In the genomic region with DNA sequence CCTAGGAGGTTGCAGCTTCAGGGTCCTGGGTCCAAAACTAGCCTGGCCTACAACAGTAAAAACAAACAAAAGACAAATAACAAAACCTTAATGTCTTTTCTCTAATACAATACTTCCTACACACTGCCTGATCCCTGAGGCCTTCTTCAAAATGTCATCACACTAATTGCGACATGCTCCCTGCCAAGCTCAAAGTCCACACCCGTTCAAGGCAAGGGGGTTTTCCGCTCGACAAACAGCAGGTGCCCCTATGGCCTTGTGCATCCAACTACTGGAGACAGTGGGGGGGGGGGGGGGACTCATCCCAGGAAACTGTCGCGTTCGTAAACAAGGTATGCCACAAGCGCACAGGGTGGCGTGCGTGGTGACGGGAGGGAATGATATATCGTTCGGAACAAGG, we compare ENCODE assay signal across 8 mouse cellular contexts. TPM values are rescaled to one million over a fixed set of nuclear protein-coding genes. Genes with fewer than 3 reads are reported as not detected.
A peak's percentile ranks its signal among the peaks of the same experiment; 100 is the strongest.
DNase-seq lines count a peak whose midpoint lies in the region; ATAC-seq and TF ChIP-seq lines count a peak whose summit lies in the region.

No protein-coding gene starts in this region.

- H3K27me3 ChIP-seq in embryonic facial prominence, embryonic 13.5 days, result no peaks in the 10 kb centered on the region
- H3K27me3 ChIP-seq in intestine, postnatal 0 days (replicated peaks; ENCODE audit: control insufficient read depth, insufficient read depth, low read length), result no peaks in the 10 kb centered on the region
- no peaks in the 10 kb centered on the region for H3K27me3 ChIP-seq in myocyte (ENCODE audit: control insufficient read depth, insufficient read depth, insufficient read length)

- peak overlapping the region; percentile 84 for H3ac ChIP-seq in myocyte (ENCODE audit: control insufficient read depth, insufficient read length)

- H3K9me3 ChIP-seq in embryonic facial prominence, embryonic 13.5 days, result no peaks in the 10 kb centered on the region
- no peaks in the 10 kb centered on the region for H3K9me3 ChIP-seq in intestine, postnatal 0 days (ENCODE audit: control insufficient read depth)

- TF ChIP-seq POLR2A in myocyte (IDR thresholded peaks at IDR 0.05; ENCODE audit: insufficient read length, low read depth), result no peak

- TF ChIP-seq CTCF in left cerebral cortex, adult 2 months (IDR thresholded peaks at IDR 0.05), result no peak
- TF ChIP-seq CTCF in intestine, postnatal 0 days (IDR thresholded peaks at IDR 0.05; ENCODE audit: low read depth), result no peak

- H3K4me3 ChIP-seq in left cerebral cortex, adult 2 months, result peak overlapping the region; percentile 97
- H3K4me3 ChIP-seq in embryonic facial prominence, embryonic 13.5 days, result peak overlapping the region; percentile 99
- H3K4me3 ChIP-seq in intestine, postnatal 0 days (ENCODE audit: low read depth, low read length), result peak overlapping the region; percentile 100
- peak overlapping the region; percentile 98 for H3K4me3 ChIP-seq in myocyte

- H3K79me2 ChIP-seq in myocyte (ENCODE audit: control insufficient read depth, insufficient read depth), result peaks cover 54% of the 10 kb centered on the region

- H3K36me3 ChIP-seq in embryonic facial prominence, embryonic 13.5 days, result no peaks in the 10 kb centered on the region
- no peaks in the 10 kb centered on the region for H3K36me3 ChIP-seq in intestine, postnatal 0 days (ENCODE audit: control insufficient read depth, insufficient read depth)
- H3K36me3 ChIP-seq in myocyte (ENCODE audit: control insufficient read depth, insufficient read depth), result peaks cover 5% of the 10 kb centered on the region

- WGBS in embryonic facial prominence, embryonic 13.5 days, result 2% methylated on average over 13 of the region's 13 CpGs
- WGBS in intestine, postnatal 0 days, result 0% methylated on average over 13 of the region's 13 CpGs

- no peak for ATAC-seq in embryonic facial prominence, embryonic 13.5 days (ENCODE audit: insufficient number of reproducible peaks, insufficient read depth, low FRiP score, low TSS enrichment, low read depth)
- ATAC-seq in intestine, postnatal 0 days, result peak; percentile 48
- no peak for ATAC-seq in erythroid progenitor cell, adult 5-6 weeks (replicated peaks; ENCODE audit: low FRiP score, poor library complexity, severe bottlenecking)

- intact Hi-C loops in left cerebral cortex, adult 2 months (cut with DNase I), result no loop called here

- H3K9ac ChIP-seq in embryonic facial prominence, embryonic 13.5 days, result peak overlapping the region; percentile 98
- H3K9ac ChIP-seq in intestine, postnatal 0 days (ENCODE audit: low read depth, low read length), result peak overlapping the region; percentile 99

- H3K4me1 ChIP-seq in embryonic facial prominence, embryonic 13.5 days, result peaks cover 38% of the 10 kb centered on the region
- H3K4me1 ChIP-seq in intestine, postnatal 0 days (replicated peaks; ENCODE audit: control insufficient read depth, insufficient read depth, low read length), result 0 out of 2 replicates have a peak, but pooled peaks cover 6% of the 10 kb centered on the region

- DNase-seq in left cerebral cortex, adult 2 months (ENCODE audit: extremely low spot score in 1 of 2, low spot score in 2 of 2), result no peak
- DNase-seq in left cerebral cortex, adult 18-20 months (ENCODE audit: low spot score in 2 of 2), result no peak
- DNase-seq in urinary bladder, adult 2 months (ENCODE audit: low spot score), result no peak
- DNase-seq in layer of hippocampus, adult 11-12 months (ENCODE audit: low spot score), result no peak

- H3K27ac ChIP-seq in left cerebral cortex, adult 2 months, result peak overlapping the region; percentile 100
- H3K27ac ChIP-seq in embryonic facial prominence, embryonic 13.5 days, result peak overlapping the region; percentile 92
- H3K27ac ChIP-seq in intestine, postnatal 0 days (ENCODE audit: low read depth, low read length), result peak overlapping the region; percentile 89

- peak overlapping the region; percentile 89 for H3K4me2 ChIP-seq in embryonic facial prominence, embryonic 13.5 days
- H3K4me2 ChIP-seq in intestine, postnatal 0 days (replicated peaks; ENCODE audit: low read depth), result peak overlapping the region; percentile 75
- H3K4me2 ChIP-seq in myocyte (ENCODE audit: low read depth), result peak overlapping the region; percentile 98

TF ChIP-seq in myocyte, 11 proteins besides CTCF, POLR2A, EP300 and RAD21:
- TF ChIP-seq MYOD1 (IDR thresholded peaks at IDR 0.05; ENCODE audit: control insufficient read depth in 1 of 3, insufficient read length in 2 of 3, low read depth in 2 of 3) (no peak), USF1 (IDR thresholded peaks at IDR 0.05; ENCODE audit: low read depth) (no peak), CEBPB (IDR thresholded peaks at IDR 0.05; ENCODE audit: insufficient read depth, poor library complexity, severe bottlenecking) (no peak), MYOG (IDR thresholded peaks at IDR 0.05; ENCODE audit: control insufficient read depth in 1 of 3, insufficient read depth in 1 of 3, insufficient read length in 2 of 3, low read depth in 2 of 3) (no peak), SRF (IDR thresholded peaks at IDR 0.05; ENCODE audit: control insufficient read depth, insufficient read length, low read depth) (no peak), REST (IDR thresholded peaks at IDR 0.05; ENCODE audit: insufficient read depth, insufficient read length) (no peak), E2F4 (IDR thresholded peaks at IDR 0.05; ENCODE audit: insufficient read depth) (no peak), MAX (IDR thresholded peaks at IDR 0.05; ENCODE audit: low read depth) (no peak), TCF3 (IDR thresholded peaks at IDR 0.05; ENCODE audit: insufficient read length, low read depth) (no peak), TCF12 (IDR thresholded peaks at IDR 0.05; ENCODE audit: insufficient read depth, poor library complexity, severe bottlenecking) (no peak), POLR2AphosphoS2 (IDR thresholded peaks at IDR 0.05; ENCODE audit: insufficient read length, low read depth) (no peak)

RNA-seq across cellular contexts. Expression of a gene that starts 0.7 kb away (rescaled TPM):
- 10 to 100 TPM; 46.5 to 51.3 TPM for total RNA-seq in left cerebral cortex, adult 2 months (2021)
- total RNA-seq in left cerebral cortex, adult 18-20 months (2021), result 10 to 100 TPM; 41.4 to 42.3 TPM
- 25.9 and 31.3 TPM in 2 replicates for polyA plus RNA-seq in embryonic facial prominence, embryonic 13.5 days (2015; fragmentation: Nextera tagmentation; extraction: Ambion mirVana)
- 9.1 and 10.1 TPM in 2 replicates for polyA plus RNA-seq in intestine, postnatal 0 days (2015; fragmentation: Nextera tagmentation; extraction: Ambion mirVana)
- 18.8 TPM for polyA plus RNA-seq in myocyte (2012; fragmentation: generic; extraction: Trizol)
- polyA plus RNA-seq in urinary bladder, adult 2 months (2012; rRNA removed), result 21.2 and 26.6 TPM in 2 replicates
- total RNA-seq in erythroid progenitor cell, adult 5-6 weeks (2015; ENCODE audit: low replicate concordance), result 33.5 and 35.7 TPM in 2 replicates
- 16.3 and 25.7 TPM in 2 replicates for total RNA-seq in erythroid progenitor cell, adult 5-6 weeks (2017; ENCODE audit: low replicate concordance)

RNA-seq across cellular contexts. Expression of a gene that starts 16.5 kb away (rescaled TPM):
- 10 to 100 TPM; 48.2 to 59.7 TPM for total RNA-seq in left cerebral cortex, adult 2 months (2021)
- total RNA-seq in left cerebral cortex, adult 18-20 months (2021), result 10 to 100 TPM; 54.8 to 68.7 TPM
- polyA plus RNA-seq in embryonic facial prominence, embryonic 13.5 days (2015; fragmentation: Nextera tagmentation; extraction: Ambion mirVana), result 9.5 and 12.0 TPM in 2 replicates
- polyA plus RNA-seq in intestine, postnatal 0 days (2015; fragmentation: Nextera tagmentation; extraction: Ambion mirVana), result 4.8 and 5.3 TPM in 2 replicates
- polyA plus RNA-seq in myocyte (2012; fragmentation: generic; extraction: Trizol), result 16.0 TPM
- 11.5 and 11.8 TPM in 2 replicates for polyA plus RNA-seq in urinary bladder, adult 2 months (2012; rRNA removed)
- 8.4 and 9.4 TPM in 2 replicates for total RNA-seq in erythroid progenitor cell, adult 5-6 weeks (2015; ENCODE audit: low replicate concordance)
- 9.9 and 14.1 TPM in 2 replicates for total RNA-seq in erythroid progenitor cell, adult 5-6 weeks (2017; ENCODE audit: low replicate concordance)

RNA-seq across cellular contexts. Expression of a gene that starts 21.7 kb away (rescaled TPM):
- under 1 TPM; 0.11 to 0.63 TPM for total RNA-seq in left cerebral cortex, adult 2 months (2021)
- under 1 TPM; 0.12 to 0.21 TPM for total RNA-seq in left cerebral cortex, adult 18-20 months (2021)
- polyA plus RNA-seq in embryonic facial prominence, embryonic 13.5 days (2015; fragmentation: Nextera tagmentation; extraction: Ambion mirVana), result 0.04 and 0.28 TPM in 2 replicates
- 0.03 TPM in 2 replicates for polyA plus RNA-seq in intestine, postnatal 0 days (2015; fragmentation: Nextera tagmentation; extraction: Ambion mirVana)
- 0.08 TPM for polyA plus RNA-seq in myocyte (2012; fragmentation: generic; extraction: Trizol)
- 0.03 TPM in 1 of 2 replicates, not detected in the other for polyA plus RNA-seq in urinary bladder, adult 2 months (2012; rRNA removed)
- not detected in 2 replicates for total RNA-seq in erythroid progenitor cell, adult 5-6 weeks (2015; ENCODE audit: low replicate concordance)
- total RNA-seq in erythroid progenitor cell, adult 5-6 weeks (2017; ENCODE audit: low replicate concordance), result 0.39 TPM in 1 of 2 replicates, not detected in the other

RNA-seq across cellular contexts. Expression of a gene that starts 29.5 kb away (rescaled TPM):
- total RNA-seq in left cerebral cortex, adult 2 months (2021), result 100 to 1,000 TPM; 185 to 191 TPM
- 100 to 1,000 TPM; 179 to 185 TPM for total RNA-seq in left cerebral cortex, adult 18-20 months (2021)
- 84.6 and 85.3 TPM in 2 replicates for polyA plus RNA-seq in embryonic facial prominence, embryonic 13.5 days (2015; fragmentation: Nextera tagmentation; extraction: Ambion mirVana)
- polyA plus RNA-seq in intestine, postnatal 0 days (2015; fragmentation: Nextera tagmentation; extraction: Ambion mirVana), result 116 and 117 TPM in 2 replicates
- 111 TPM for polyA plus RNA-seq in myocyte (2012; fragmentation: generic; extraction: Trizol)
- 66.0 and 67.1 TPM in 2 replicates for polyA plus RNA-seq in urinary bladder, adult 2 months (2012; rRNA removed)
- 44.7 and 49.0 TPM in 2 replicates for total RNA-seq in erythroid progenitor cell, adult 5-6 weeks (2015; ENCODE audit: low replicate concordance)
- 5.5 and 30.7 TPM in 2 replicates for total RNA-seq in erythroid progenitor cell, adult 5-6 weeks (2017; ENCODE audit: low replicate concordance)

RNA-seq across cellular contexts. Expression of a gene that starts 42.1 kb away (rescaled TPM):
- 10 to 100 TPM; 41.5 to 44.8 TPM for total RNA-seq in left cerebral cortex, adult 2 months (2021)
- 10 to 100 TPM; 49.1 to 50.5 TPM for total RNA-seq in left cerebral cortex, adult 18-20 months (2021)
- polyA plus RNA-seq in embryonic facial prominence, embryonic 13.5 days (2015; fragmentation: Nextera tagmentation; extraction: Ambion mirVana), result 79.6 and 95.1 TPM in 2 replicates
- 86.5 and 88.5 TPM in 2 replicates for polyA plus RNA-seq in intestine, postnatal 0 days (2015; fragmentation: Nextera tagmentation; extraction: Ambion mirVana)
- 141 TPM for polyA plus RNA-seq in myocyte (2012; fragmentation: generic; extraction: Trizol)
- 40.3 and 46.2 TPM in 2 replicates for polyA plus RNA-seq in urinary bladder, adult 2 months (2012; rRNA removed)
- total RNA-seq in erythroid progenitor cell, adult 5-6 weeks (2015; ENCODE audit: low replicate concordance), result 8.8 and 10.5 TPM in 2 replicates
- 2.3 and 6.9 TPM in 2 replicates for total RNA-seq in erythroid progenitor cell, adult 5-6 weeks (2017; ENCODE audit: low replicate concordance)
